Mouse (Mus musculus): ENCODE results near the gene Naa25.

Naa25 gene

DNA sequence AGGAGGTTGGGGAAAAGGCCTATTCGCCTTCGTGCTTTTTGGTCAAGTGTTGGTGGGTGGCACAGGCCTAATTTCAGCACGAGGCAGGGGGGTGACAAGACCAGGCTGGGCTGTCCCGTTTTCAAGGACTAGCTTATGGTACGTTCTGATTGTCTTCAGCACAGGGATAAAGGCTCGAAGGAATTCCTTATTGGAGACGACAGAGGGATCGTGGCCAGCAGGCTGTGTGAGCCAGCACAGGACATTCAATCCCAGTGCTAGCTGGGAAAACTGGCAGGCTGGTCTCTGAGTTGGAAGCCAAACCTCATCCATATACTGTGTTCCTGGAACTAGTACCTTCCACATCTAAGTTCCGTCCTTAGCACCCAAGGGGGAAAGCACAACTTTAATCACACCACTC is 55.2 kb downstream of the Naa25 start:
- DNase-seq (ENCODE audit: low read depth): peak; percentile 13

DNA sequence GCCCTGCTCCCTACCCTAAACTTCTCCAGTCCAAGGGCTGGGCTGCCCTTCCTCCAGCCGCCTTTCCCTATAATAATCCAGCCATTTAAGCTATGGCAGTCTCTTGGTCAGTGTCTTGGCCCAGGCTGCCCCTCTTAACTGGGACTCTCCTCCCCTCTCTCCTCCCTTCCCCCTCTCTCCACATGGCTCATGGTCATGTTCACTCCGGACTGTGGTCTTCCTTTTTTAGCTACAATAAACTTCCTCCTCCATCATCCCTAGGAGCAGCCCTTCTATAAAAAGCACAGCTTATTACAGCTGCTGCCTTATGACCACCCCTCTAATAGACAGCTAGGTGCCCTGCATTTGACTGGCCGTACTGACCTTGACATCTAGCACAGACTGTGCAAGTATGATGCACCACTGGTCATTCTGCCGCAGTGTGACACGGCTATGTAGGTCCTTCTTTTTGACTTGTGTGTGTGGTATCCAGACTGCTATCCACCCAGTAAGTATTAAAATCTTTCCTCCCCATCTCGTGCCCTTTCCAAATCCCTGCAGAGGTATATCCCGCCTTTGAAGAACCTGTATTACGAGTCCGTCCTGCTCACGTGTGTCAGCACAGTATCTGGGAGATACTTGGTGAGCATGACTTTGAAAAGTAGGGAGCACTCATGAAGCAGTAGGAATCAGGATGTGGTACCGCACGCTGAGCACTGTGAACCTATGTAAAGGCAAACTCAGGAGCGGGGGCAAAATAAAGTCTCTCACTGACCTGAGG is 56.2 kb downstream of the Naa25 start:
- no peak for DNase-seq (ENCODE audit: low read depth)

DNA sequence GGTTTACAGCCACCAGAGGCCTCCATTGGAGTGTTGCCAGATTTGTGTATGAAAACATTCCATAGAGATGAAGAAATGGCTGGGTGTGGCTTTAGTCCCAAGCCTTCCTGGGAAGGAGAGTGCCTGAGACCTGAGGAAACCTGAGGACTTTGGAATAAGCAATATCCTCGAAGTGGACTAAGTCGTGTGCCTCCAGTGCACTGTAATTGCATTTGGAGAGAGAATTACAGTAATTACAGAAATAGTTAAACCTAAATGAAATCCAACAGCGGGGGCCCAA is 56.7 kb downstream of the Naa25 start:
- DNase-seq (ENCODE audit: low read depth): no peak

DNA sequence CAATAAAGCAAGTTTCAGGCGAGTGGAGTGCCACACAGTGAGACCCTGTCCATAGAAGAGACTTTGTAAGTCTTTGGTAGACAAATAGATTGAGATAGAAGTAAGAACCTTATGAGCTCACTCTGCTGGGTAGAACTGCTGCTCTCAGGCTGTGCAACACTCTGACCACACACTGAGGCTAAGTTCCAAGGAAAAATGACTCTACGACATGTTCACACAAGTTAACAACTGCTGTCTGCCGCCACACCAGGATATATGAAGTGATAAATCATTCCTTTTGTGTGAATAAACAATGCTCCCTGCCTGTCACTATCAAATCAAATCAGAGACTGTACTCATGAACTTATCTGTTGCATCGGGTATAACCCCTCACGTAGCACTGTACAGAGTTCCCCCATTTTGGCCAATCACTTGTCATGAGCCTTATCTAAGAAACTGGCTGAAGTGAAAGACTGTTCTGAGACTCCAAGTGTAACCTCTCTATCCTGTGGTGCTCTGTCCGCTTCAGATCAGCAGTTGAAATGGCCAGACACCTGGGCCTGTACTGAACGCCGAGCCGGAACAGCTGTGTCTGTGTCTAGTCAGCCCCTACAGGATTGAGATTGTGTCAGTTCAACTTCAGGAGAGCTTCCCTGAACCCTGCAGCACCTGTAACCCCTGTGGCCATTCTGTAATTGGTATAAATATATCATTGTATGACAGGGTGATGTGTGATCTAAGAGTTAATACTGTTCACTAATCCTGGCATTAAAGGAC is 58.0 kb downstream of the Naa25 start:
- no peak for DNase-seq (ENCODE audit: low read depth)

DNA sequence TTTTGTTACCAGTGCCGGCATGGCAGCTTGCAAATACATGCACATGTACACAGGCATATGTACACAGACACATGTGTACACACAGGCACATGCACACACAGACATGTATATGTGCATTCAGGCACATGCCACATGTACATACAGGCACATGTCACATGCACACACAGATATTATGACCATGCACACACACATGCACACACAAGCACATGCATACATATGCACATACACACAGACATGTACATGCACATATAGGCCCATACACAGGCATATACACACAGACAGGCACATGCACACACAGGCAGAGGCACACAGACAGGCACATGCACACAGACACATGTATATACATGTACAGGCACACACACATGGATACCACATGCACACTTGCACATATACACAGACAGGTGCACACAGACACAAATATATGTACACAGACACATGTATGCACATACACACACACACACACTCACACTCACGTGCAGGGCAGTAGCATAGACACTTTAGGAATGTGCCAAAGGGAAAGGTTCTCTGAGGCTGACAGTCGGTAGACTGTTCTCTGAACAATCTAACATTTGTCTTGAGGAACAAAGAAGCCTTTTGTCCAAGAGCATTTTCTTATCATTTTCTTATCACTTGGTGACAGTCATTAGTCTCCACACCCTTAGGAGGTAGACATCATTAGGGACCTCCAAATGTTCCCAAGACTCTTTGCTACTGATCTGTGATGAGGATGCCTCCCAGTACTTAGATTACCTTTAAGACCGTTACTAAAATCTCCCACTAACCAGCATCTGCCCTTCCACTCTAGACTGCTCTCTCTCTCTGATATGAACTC is 63.8 kb downstream of the Naa25 start:
- no peak for DNase-seq (ENCODE audit: low read depth)

DNA sequence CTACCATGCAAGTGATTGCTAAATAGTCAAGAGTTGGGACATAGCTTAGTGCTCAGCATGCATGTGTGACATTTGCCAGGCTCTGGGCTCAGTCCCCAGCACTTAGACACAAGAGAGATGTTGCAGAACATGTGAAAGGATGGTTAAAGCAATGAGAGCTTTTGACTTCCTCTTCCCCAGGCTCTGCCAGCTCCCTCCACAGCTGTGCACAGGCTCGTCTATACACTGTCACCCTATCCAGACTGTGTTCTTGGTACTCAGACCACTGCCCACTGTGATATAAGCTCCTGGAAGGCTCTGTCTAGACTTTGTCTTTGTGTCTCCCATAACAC is 64.4 kb downstream of the Naa25 start:
- no peak for DNase-seq (ENCODE audit: low read depth)

DNA sequence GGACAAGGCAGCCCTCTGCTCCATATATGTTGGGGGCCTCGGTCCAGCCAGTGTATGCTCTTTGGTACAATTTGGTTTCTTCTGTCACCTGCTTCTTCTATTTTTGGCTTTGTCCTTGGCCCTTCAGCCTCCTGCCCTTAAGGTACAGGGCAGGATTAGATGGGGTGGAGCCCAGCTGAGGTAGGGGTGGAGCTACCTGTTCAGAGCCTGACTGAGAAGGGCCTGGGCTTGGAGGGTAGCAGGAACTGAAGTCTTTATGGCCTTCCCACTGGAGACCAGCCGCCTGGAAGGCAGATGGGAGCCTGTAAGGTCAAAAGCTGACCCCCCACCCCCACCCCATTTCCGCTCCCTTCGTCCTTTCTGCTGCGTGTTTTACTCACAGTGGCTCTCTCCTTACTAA is 65.2 kb downstream of the Naa25 start:
- DNase-seq (ENCODE audit: low read depth): no peak

DNA sequence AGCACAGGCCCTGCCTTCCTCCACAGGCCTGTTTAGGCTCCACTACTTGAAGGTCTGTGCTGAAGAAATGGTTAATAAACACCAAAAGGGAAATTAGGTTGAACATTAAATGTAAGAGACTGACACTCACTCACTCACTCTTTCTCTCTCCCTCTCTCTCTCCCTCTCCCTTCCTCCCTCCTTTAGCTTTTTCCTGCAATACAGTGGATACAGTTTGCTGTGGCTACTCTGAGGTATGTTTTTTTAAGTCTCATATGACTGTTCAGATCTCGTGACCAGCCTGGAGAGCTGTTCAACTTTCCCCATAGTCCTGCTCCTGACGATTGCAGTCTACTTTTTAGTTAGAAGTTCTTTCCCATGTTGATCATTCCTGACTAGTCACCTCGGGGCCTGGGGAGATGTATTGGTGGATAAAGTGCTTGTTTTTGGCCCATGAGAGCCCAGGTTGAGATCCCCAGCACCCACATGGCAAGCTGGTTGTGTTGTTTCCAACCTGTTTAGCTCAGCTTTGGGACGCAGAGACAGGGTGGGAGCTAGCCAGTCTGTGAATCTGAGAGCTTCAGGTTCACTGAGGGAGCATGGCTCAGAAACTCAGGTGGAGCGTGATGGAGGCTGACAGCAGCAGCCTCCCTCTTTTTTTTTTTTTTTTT is 66.0 kb downstream of the Naa25 start:
- peak; percentile 42 for DNase-seq (ENCODE audit: low read depth)

DNA sequence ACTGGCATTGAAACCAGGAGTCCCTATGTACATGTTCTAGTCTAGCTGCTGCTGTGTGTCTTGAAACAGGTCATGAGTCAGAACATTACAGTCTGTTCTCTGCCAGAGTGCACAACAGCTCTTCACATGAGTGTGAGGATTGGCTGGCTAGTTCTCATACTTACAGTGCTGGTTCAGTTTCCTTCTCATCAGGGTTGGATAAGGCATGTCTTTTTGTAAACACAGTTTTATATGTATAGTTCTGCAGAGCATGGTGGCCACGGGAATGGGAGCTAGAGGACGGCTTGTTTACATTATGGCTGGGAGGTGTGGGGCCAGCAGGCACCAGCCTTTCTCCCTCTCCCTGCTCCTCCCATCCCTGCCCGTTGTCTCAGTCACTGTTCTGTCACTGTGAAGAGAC is 71.8 kb downstream of the Naa25 start:
- no peak for DNase-seq (ENCODE audit: low read depth)

DNA sequence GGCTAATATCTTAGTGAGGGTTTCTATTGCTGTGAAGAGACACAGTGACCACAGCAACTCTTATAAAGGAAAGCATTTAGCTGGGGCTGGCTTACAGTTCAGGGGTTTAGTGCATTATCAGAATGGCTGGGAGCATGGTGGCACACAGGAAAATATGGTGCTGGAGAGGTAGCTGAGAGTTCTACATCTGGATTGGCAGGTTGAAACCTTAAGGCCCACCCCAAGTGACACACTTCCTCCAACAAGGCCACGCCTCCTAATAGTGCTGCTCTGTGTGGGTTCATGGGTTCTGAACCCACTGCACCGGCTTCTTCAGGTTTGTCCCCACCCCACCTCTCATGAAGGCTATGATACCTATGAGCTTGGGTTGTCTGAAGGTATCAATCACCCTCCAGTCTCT is 74.7 kb downstream of the Naa25 start:
- no peak for DNase-seq (ENCODE audit: low read depth)

DNA sequence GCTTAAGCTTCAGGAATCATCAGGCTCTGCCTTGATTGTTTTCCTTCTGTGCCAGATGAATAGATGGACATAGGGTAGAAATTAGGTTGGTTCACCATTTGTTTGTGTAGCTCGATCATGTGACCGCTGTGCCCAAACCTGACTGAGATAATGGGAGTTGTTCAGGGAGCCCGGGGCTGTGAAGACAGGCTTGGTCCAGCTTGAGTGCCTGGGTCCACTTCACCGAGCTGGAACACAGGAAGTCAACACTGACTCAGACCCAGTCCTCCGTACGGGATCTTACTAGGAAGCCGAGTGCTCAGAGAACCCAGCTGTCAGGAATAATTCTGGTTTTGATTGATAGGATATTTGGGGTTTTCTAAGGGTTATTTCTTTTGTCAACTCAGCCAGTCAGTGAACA is 76.9 kb downstream of the Naa25 start:
- no peak for DNase-seq (ENCODE audit: low read depth)

DNA sequence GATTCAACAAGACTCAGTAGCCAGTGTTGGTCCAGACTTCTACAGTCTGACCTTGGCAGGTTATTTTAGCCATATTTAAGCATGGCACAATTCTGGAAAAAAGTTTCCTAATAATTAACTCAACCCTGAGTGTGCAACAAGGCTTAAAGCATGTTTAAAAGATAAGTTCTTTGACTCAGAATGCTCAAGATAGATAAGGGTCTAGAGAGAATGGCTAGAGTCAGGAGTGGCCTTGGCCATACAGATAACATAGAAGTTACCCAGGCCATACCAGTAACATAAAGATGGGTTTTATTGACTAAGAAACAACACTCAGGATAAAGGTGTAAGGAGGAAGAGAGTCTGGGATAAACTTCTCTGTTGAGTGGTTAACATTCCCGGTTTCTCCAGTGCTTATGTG is 78.3 kb downstream of the Naa25 start:
- no peak for DNase-seq (ENCODE audit: low read depth)

DNA sequence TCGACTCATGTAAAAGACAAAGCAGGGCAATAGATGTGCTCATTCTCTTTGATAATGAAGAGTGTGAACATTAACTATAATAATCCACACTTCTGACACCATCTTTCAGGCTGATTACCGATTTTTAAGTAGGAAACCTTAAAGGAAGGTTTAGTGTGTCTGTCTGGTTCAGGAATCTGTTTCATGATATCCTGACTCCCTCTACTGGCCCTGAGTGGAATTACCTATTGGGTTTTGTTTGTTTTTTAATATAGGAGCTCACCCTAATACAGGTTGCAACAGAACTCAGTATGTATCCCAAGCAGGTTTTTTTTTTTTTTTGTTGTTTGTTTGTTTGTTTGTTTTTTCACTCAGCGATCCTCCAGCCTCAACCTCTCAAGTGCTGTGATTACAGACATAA is 79.9 kb downstream of the Naa25 start:
- peak; percentile 35 for DNase-seq (ENCODE audit: low read depth)

DNA sequence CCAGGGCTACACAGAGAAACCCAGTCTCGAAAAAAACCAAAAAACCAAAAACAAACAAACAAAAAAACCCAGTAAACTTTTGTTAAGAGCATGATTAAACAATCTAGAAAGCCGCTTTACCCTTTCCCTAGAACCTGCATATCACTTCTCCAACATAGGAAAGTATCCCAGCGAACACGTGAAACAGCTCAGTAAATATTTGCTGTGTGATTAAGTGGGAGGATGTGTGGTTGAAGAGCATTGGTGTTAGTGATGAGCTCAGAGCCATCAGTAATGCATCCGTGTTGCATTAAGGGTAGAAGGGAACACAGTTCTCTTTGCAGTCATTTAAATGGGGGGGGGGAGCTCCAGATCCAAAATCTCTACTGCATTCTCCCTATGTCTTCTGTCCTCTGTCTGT is 87.1 kb downstream of the Naa25 start:
- no peak for DNase-seq (ENCODE audit: low read depth)

DNA sequence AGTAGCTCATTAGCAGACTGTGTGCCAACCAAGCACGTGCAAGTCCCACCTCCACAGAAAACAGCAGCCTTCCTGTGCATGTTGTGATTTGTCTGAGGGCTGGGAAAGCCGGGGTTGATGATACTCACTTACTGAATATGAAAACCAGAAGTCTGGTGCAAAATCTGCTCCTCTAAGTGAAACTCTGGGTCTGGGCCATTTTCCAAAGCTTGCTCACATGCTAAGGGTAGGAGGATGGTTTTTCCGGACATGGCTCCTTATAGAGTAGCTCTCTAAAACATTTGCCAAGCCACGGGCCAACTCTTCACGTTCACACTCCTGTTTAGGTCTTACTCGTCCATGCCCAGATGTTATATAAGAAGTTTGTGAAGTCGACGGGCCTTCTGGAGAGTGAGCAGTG is 95.6 kb downstream of the Naa25 start:
- peak; percentile 23 for DNase-seq (ENCODE audit: low read depth)
